24 mouse cellular contexts compared by ENCODE assay signal in the genomic region with DNA sequence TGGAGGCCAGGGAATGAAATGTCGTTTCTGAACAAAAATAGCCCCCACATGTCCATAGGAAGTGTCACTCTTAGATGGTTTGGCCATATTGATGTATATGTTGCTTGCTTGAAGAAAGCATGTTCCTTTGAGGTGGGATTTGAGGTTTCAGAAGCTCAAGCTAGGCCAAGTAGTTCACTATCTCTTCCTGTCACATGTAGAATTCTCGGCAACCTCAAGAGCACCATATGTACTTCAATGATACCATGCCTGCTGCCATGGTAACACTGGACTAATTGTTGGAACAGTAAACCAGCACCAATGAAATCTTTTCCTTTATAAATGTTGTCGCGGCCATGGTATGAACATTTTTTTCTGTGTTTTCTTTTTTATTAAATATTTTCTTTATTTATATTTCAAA.
A peak's percentile ranks its signal among the peaks of the same experiment; 100 is the strongest.
DNase-seq lines count a peak whose midpoint lies in the region; ATAC-seq and TF ChIP-seq lines count a peak whose summit lies in the region.
"Had no signal": no experiment of that assay in that cellular context is flagged by ENCODE, and none has a peak within 500 bp of the region (broad histone marks: within the 10 kb centered on the region; RNA-seq: fewer than 3 reads in every experiment).

No protein-coding gene starts in this region.

- no peak for ATAC-seq in heart, embryonic 11.5 days (replicated peaks; ENCODE audit: insufficient number of reproducible peaks, low FRiP score, low TSS enrichment)
- ATAC-seq: activated CD4-positive, CD25-positive, alpha-beta regulatory T cell, adult 4 months; CD4-positive, CD25-positive, alpha-beta regulatory T cell, adult 4 months; Patski had no signal

- no peak overlapping the region for H3K9ac ChIP-seq in MEL (ENCODE audit: control insufficient read depth, low read depth, low read length, poor library complexity, severe bottlenecking)
- H3K9ac ChIP-seq in heart, embryonic 11.5 days (ENCODE audit: low read depth, low read length): no peak overlapping the region

- DNase-seq in 416B (ENCODE audit: low read depth) (peak; percentile 85), MEL (ENCODE audit: low read depth, low spot score) (peak; percentile 60), MEL-GATA-1-ER (ENCODE audit: extremely low read depth, low read depth) (peak; percentile 6)
- no peak for DNase-seq in limb, embryonic 10.5 days (ENCODE audit: low spot score)
- no peak for DNase-seq in right cerebral cortex, postnatal 25 days
- DNase-seq: adrenal gland, adult 2 months; adrenal gland, adult 8-10 months; adrenal gland, postnatal 10 days; adrenal gland, postnatal 14 days; adrenal gland, postnatal 25 days; adrenal gland, postnatal 36 days; B cell, adult 2 months; cerebellum, adult 11 months; cerebellum, adult 11-12 months; cerebellum, adult 18-20 months; cerebellum, adult 2 months; cerebellum, adult 8-10 months; cerebellum, adult 9-10 months had no signal

- no peaks in the 10 kb centered on the region for H3K27me3 ChIP-seq in MEL (ENCODE audit: control insufficient read depth in 1 of 2, insufficient read depth in 2 of 2, low read length in 2 of 2)
- H3K27me3 ChIP-seq in limb, embryonic 10.5 days (ENCODE audit: low read depth, poor library complexity, severe bottlenecking): no peaks in the 10 kb centered on the region
- H3K27me3 ChIP-seq in heart, embryonic 11.5 days (ENCODE audit: control insufficient read depth, insufficient read depth, low read length): no peaks in the 10 kb centered on the region
- H3K27me3 ChIP-seq: CH12.LX, Patski had no signal

- H3K9me3 ChIP-seq in MEL (replicated peaks; ENCODE audit: insufficient read depth, low read length): no peaks in the 10 kb centered on the region
- H3K9me3 ChIP-seq in limb, embryonic 10.5 days (replicated peaks): no peaks in the 10 kb centered on the region
- H3K9me3 ChIP-seq in heart, embryonic 11.5 days (replicated peaks; ENCODE audit: control insufficient read depth, low read length): no peaks in the 10 kb centered on the region
- H3K9me3 ChIP-seq: G1E had no signal

- no peak overlapping the region for H3K4me2 ChIP-seq in heart, embryonic 11.5 days

- H3K27ac ChIP-seq in MEL (ENCODE audit: control insufficient read depth, low read depth, low read length): no peak overlapping the region
- H3K27ac ChIP-seq in limb, embryonic 10.5 days: no peak overlapping the region
- no peak overlapping the region for H3K27ac ChIP-seq in heart, embryonic 11.5 days (ENCODE audit: low read depth, low read length)

- no peak for TF ChIP-seq RAD21 in MEL (IDR thresholded peaks at IDR 0.05; ENCODE audit: low read depth, low read length)

- 91% methylated on average over 4 of the region's 4 CpGs for WGBS in limb, embryonic 10.5 days
- 81% methylated on average over 4 of the region's 4 CpGs for WGBS in heart, embryonic 11.5 days (ENCODE audit: insufficient replicate concordance)

- no peaks in the 10 kb centered on the region for H3K4me1 ChIP-seq in MEL (ENCODE audit: control insufficient read depth in 1 of 2, insufficient read depth in 2 of 2, low read length in 2 of 2)
- no peaks in the 10 kb centered on the region for H3K4me1 ChIP-seq in limb, embryonic 10.5 days
- no peaks in the 10 kb centered on the region for H3K4me1 ChIP-seq in heart, embryonic 11.5 days (ENCODE audit: control insufficient read depth, insufficient read depth, low read length)

- no peak for TF ChIP-seq POLR2A in MEL (IDR thresholded peaks at IDR 0.05; ENCODE audit: control insufficient read depth in 1 of 2, insufficient read depth in 1 of 2, low read depth in 1 of 2, low read length in 2 of 2, poor library complexity in 1 of 2)

- H3K36me3 ChIP-seq in MEL (ENCODE audit: control insufficient read depth in 1 of 2, insufficient read depth in 2 of 2, low read length in 2 of 2): peaks cover 0 to 3% of the 10 kb centered on the region in 2 experiments; a peak in 1 of 4 replicates
- H3K36me3 ChIP-seq in limb, embryonic 10.5 days: no peaks in the 10 kb centered on the region
- H3K36me3 ChIP-seq in heart, embryonic 11.5 days (ENCODE audit: control insufficient read depth, insufficient read depth, low read length): no peaks in the 10 kb centered on the region
- H3K36me3 ChIP-seq: G1E had no signal

- no peak overlapping the region for H3K4me3 ChIP-seq in MEL (ENCODE audit: control insufficient read depth in 1 of 2, insufficient read depth in 1 of 2, low read depth in 2 of 2, low read length in 2 of 2)
- H3K4me3 ChIP-seq in limb, embryonic 10.5 days: no peak overlapping the region
- no peak overlapping the region for H3K4me3 ChIP-seq in heart, embryonic 11.5 days (ENCODE audit: low read depth, low read length)

- H3K79me2 ChIP-seq in MEL (ENCODE audit: control insufficient read depth, insufficient read depth, low read length, poor library complexity): no peaks in the 10 kb centered on the region

- peak in 1 of 2 experiments; percentile 30; a peak in 2 of 4 replicates for TF ChIP-seq EP300 in MEL (IDR thresholded peaks at IDR 0.05; ENCODE audit: low read depth in 1 of 2, low read length in 2 of 2)

- TF ChIP-seq CTCF in MEL (IDR thresholded peaks at IDR 0.05 in 2 of 3, conservative IDR thresholded peaks at IDR 0.05 in 1 of 3; ENCODE audit: control insufficient read depth in 1 of 3, insufficient read depth in 1 of 3, low read depth in 2 of 3, low read length in 3 of 3, poor library complexity in 1 of 3, severe bottlenecking in 1 of 3): no peak

TF ChIP-seq in MEL, 35 proteins besides CTCF, POLR2A, EP300 and RAD21:
- TF ChIP-seq ZC3H11A (IDR thresholded peaks at IDR 0.05; ENCODE audit: low read depth, low read length) (no peak), GABPA (IDR thresholded peaks at IDR 0.05; ENCODE audit: low read depth, low read length) (no peak), GATA1 (IDR thresholded peaks at IDR 0.05; ENCODE audit: low read depth, low read length) (peak; percentile 44; the same call in 1 of the 2 replicates), ZKSCAN1 (IDR thresholded peaks at IDR 0.05; ENCODE audit: low read depth, low read length) (no peak), USF1 (IDR thresholded peaks at IDR 0.05; ENCODE audit: low read depth, low read length) (peak; percentile 45; the same call in 1 of the 2 replicates), ETS1 (IDR thresholded peaks at IDR 0.05; ENCODE audit: low read depth, low read length) (no peak), TCF12 (IDR thresholded peaks at IDR 0.05; ENCODE audit: low read depth, low read length) (peak; percentile 57; the same call in 1 of the 2 replicates), TAL1 (IDR thresholded peaks at IDR 0.05; ENCODE audit: low read length) (peak; percentile 21), KAT2A (conservative IDR thresholded peaks at IDR 0.05; ENCODE audit: low read depth, low read length) (no peak), CHD2 (IDR thresholded peaks at IDR 0.05; ENCODE audit: low read length) (no peak), ELF1 (IDR thresholded peaks at IDR 0.05; ENCODE audit: low read depth, low read length) (no peak), POLR2AphosphoS2 (IDR thresholded peaks at IDR 0.05; ENCODE audit: low read length) (no peak)

Comparison
In these comparisons a context has a peak if more than half of its experiments do, and no peak if none do; other contexts are left out.
1. DNase-seq: peak in 416B (single experiment), MEL (single experiment) and MEL-GATA-1-ER (single experiment); none in limb, embryonic 10.5 days (single experiment) and right cerebral cortex, postnatal 25 days (single experiment).